Mouse (Mus musculus): ENCODE measurements around the gene B4gat1. TPM values are rescaled to one million over a fixed set of nuclear protein-coding genes. Genes with fewer than 3 reads are reported as not detected.
A peak's percentile ranks its signal among the peaks of the same experiment; 100 is the strongest.
"Not testable (repeated sequence)": the region's sequence is repeated elsewhere in the genome, so short reads cannot be mapped to it uniquely, and the experiment has no call there.

Gene B4gat1
- total RNA-seq (2015), result 0.99 TPM in 1 of 2 replicates, not detected in the other
- total RNA-seq (2017), result 0.75 TPM in 1 of 2 replicates, not detected in the other

DNA sequence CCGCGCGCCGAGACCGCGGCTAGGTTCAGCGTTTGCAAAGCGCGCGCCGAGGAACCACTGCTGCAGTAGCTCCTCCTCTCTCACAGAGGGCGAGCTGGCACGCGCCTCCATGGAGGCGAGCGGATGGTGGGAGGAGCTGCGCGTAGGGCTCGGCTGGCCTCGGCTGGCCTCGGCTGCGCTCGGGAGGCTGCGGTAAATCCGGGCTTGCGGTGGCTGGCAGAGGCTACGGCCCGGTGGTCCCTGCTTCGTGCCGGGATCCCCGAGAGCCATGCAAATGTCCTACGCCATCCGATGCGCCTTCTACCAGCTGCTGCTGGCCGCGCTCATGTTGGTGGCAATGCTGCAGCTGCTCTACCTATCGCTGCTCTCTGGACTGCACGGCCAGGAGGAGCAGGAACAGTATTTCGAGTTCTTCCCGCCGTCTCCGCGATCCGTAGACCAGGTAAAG, at the start of gene B4gat1, which contains the start of gene AC124502.3:
Gene B4gat1 (plus strand): TSS at position 118 of the 448 bp plus-strand sequence.
Gene AC124502.3 (plus strand): TSS at position 183 of the 448 bp plus-strand sequence.
- peak; percentile 88 for ATAC-seq (replicated peaks; ENCODE audit: poor library complexity)

DNA sequence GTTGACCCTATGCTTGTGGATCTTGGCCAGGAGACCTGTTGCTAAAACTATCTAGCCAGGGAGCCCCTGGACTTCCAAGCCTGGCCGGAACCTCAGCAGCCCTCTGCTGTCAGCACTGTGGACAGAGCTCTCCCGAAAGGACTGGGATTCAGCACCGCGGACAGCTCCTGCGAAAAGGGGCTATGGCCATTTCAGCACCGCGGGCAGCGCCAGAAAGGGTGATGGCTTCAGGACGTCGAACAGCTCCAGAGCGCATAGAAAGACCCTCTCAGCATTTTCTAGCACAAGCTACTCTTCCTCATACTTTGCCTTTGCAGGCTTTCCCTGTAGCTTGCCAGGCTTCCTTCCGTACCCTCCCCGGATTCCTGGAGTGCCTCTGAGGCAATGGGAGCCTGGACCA, 49.6 kb upstream of the B4gat1 start:
- ATAC-seq (replicated peaks; ENCODE audit: poor library complexity), result peak; percentile 97

DNA sequence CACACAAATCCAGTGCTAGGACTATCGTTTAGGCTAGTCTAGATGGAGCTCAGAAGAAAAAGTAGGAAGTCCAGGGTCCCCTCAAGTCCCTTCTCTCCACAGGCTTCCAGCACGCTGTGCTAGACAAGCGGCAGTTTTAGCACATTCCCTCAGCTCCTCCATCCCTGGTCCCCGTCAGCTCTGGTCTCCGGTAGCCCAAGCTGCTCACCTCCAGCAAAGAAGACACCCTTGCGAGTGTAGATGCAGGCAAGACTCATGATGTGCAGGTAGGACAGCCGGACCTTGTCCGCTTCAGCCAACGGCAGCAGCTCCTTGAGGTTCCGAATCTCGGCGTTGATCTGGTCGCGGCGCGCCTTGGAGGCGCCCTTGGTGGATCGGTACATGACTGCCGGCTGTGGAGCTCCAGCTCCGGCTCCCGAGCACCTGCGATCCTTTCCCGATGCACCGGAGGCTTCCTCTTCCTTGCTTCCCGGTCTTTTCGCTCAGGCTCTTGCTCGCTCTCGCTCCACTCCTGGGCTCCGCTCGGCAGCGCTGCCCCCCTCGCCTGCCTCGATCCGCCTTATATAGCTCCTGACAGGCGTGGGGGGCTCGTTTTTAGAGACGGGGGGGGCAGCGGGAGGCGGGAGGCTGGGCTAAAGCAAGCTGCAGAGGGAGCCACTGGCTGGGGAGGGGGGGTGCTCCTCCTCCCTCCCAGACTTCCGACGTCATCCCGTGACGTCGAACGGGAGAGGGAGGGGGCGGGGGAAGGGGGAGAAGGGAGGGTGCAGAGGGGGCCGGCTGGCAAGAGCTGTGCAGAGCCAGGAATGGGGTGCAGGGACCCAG, 49.0 kb upstream of the B4gat1 start:
- ATAC-seq (replicated peaks; ENCODE audit: poor library complexity), result no peak

DNA sequence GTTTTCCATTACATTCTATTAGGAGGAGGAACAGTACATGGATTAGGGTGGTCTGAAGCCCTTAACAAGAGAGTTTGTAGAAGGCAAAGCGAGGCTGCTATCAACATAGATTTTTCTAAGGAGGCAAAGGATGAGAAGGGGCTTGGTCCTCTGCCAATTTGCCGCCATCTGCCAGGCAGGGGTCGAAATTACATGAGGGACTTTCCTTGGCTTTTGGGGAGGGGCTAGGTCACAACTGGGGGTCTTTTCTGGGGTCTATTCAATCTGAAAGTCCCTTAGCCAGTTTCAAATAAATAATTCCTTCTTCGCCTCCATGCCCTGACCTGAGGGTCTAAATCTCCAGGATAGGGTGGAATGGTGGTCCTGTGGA, 48.4 kb upstream of the B4gat1 start, which contains the start of gene Npas4:
Gene Npas4 (minus strand): TSS at position 61 of the 370 bp plus-strand sequence.
- no peak for ATAC-seq (replicated peaks; ENCODE audit: poor library complexity)

DNA sequence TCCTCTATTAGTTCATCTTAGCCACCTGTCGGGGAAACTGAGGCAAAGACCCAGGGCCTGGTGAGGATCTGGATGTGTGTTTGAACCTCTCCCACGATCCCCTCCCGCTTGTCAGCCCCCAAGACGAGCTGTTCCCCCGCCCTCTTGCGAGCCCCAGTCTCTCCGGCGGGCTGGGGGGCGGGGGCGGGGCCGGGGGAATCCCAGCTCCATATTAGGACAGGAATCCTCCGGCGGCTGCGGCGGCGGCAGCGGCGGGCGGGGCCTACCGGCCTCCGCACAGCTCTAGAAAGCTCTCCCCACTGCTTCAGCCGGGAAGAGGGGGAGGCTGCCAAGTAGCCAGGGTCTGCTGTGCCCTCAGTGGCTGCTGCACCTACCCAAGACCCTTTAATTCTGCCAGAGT, 47.9 kb upstream of the B4gat1 start:
- ATAC-seq (replicated peaks; ENCODE audit: poor library complexity), result no peak

DNA sequence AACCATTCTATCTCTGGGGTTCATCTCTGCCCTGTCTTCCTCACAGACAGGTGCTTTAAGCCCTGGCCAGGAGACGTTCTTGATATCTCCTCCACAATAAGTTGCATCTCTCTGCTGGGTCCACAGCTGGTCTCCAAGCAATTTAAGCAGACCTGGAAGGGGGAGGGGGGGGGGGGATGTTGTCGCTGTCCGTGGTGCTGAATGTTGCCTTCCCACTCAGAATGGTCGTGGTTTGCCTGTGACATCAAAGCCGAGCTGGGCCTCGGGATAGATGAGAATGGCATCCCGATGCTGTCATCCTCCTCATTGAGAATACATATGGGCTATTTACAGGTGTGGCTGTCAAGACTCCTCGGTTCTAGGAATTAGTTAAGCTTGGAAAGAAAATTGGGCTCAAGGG, 46.3 kb upstream of the B4gat1 start:
- no peak for ATAC-seq (replicated peaks; ENCODE audit: poor library complexity)

DNA sequence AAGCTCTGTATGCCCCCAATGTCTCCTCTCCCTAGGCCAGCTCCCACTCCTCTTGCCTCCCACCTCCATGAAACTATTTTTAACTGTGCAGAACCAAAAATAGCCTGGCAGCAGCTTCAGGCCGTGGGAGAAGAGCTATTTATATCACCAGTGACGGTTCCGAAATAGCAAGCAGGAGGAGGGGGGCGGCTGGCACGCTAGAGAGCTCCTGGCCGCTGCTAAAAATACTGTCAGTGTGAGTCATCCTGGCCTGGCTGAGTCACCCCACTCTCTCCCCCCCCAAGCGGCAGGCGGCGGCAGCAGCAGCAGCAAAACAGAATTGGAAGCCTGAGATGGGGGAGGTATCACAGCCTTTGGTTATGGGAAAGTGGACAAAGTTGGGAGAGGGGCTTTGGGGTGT, 45.7 kb upstream of the B4gat1 start:
- peak; percentile 48; the same call in 1 of the 2 replicates for ATAC-seq (replicated peaks; ENCODE audit: poor library complexity)

DNA sequence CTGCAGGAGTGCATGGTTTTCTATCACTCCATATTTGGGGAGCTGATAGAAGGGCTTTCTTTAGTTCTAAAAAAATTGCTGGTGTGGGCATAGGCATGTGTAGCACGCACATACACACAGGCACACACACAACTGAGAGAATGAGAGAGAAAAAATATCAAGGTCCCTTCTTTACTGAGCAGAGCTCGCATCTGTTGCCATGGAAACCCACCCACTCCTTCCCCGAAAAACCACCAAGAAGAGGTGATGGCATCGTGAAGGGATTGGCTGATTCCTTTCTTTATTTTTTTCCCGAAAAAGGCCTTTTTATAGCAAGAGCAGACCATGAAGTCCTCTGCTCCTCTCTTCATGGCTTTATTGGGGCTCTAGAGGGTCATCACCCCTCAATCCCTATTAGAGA, 44.6 kb upstream of the B4gat1 start:
- ATAC-seq (replicated peaks; ENCODE audit: poor library complexity), result no peak

DNA sequence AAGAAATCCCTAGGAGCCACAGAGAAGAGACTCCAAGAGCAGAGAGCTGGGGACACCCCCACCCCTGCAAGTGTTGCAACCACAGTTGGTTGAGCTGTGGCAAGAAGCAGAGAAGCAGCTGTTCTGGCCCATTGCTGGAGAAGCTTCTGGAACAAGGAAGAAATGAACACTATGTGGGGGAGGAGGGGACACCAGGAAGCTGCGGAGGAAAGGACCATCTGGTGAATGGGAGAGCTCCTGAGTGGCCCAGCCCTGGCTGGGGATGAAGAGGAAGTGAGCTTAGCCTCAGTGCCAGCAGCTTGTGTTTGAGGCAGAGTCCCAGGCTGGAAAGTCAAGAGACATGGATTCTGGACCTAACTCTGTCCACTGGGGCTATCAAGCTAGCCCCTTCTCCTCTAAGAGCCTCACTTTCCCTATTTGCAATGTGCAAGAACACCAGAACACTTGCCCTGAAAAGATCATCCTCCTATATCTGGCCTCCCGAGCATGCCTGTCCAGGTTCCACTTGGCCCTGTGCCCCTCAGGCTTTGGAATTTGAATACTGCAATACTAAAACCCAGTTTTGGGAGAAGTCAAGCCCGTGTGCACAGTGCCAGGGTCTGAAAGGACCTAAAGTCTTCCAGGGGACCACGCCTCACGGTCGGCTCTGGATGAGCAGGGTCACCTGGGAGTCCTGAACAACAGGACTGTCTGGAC, 39.0 kb upstream of the B4gat1 start:
- ATAC-seq (replicated peaks; ENCODE audit: poor library complexity), result peak; percentile 50

DNA sequence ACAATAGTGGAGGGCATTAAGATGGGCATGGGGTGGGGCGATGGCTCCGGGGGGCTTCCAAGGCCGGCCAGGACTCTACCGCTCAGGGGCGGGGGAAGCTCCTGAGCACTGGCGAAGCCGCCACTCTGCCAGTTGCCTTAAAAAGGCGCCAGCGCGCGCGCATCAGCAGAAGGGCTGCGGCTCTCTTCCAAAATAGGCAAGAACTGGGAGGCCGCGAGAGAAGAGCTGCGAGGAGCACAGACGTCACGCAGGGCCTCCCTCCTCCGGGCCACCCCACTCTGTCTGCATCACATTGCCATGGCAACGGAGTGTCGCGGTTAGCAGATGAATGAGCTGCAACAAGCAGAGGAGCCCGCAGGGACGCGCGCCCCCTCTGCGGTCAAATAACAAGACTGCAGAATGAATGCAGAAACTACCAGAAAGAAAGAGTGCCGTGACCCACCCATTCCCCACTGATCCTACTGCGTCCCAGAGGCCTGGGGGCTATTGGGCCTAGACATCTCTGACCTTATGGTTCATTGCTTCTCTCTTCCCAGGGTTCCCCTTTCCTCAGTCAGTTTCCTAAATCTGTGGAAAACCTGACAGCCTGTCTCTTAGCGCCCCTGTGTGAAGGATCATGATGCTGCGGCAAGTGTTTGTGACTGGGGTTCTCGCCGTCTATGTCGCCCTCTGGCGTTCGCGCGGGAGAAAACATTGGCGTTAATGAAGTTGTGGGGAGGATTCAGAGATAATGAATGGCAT, 36.8 kb upstream of the B4gat1 start:
- ATAC-seq (replicated peaks; ENCODE audit: poor library complexity), result peak; percentile 91

DNA sequence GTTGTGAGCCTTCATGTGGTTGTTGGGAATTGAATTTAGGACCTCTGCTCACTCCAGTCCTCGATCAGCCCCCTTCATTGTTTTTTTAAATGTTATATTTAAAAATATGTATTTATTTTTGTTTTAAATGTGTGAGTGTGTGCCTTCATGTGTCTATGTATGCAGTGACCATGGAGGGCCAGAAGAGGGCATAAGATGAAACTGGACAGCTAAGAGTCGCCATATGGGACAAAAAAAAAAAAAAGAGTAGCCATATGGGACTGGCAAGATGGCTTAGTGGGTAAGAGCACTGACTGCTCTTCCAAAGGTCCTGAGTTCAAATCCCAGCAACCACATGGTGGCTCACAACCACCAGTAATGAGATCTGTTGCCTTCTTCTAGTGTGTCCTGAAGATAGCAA, 35.0 kb upstream of the B4gat1 start:
- ATAC-seq (replicated peaks; ENCODE audit: poor library complexity), result not testable (repeated sequence)

DNA sequence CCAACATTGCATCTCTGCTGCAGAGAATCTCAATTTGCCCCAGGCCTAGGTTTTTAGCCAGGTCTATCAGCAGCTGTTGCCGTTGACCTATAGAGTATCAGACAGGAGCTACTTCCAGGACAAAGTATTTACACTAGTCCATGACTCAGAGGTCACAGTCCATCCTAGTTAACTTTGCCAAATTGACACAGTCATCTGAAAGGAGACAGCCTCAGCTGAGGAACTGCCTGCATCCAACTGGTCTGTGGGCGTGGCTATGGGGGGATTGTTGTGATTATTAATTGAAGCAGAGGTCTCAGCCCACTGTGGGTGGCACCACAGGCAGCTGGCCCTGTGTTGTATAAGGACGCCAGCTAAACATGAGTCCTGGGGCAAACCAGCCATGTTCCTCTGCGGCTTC, 33.7 kb upstream of the B4gat1 start:
- ATAC-seq (replicated peaks; ENCODE audit: poor library complexity), result no peak

DNA sequence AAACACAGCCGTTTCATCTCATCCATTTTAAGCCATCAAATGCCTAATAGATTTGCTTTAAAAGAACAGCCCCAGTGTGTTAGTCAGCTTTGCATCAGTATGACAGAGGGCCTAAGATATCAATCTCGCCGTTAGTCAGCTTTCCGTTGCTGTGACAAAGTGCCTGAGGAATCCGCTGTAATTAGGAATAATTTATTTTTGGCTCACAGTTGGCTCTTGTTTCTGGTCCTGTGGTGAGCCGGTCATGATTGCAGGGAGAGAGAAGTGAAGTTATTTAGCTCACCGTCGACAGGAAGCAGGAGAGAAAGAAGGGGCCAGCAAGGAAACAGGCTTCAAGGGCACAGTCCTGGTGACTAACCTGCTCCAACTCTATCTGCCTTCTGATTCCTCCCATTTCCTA, 25.5 kb upstream of the B4gat1 start:
- no peak for ATAC-seq (replicated peaks; ENCODE audit: poor library complexity)

DNA sequence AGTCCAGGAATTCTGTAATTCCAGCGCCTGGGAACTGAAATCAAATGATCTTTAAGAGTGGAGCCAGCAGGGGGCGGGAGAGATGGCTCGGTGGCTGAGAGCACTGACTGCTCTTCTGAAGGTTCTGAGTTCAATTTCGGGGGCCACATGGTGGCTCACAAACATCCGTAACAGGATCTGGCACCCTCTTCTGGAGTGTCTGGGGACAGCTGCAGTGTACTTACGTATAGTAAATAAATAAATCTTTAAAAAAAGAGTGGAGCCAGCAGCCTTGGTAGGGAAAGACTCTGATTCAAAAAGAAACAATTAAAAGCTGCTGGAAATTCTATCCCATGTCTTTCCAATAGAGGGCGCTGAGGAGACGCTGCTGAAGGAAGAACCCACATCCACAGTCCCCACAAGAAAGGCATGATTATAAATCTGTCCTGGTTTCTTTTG, 23.6 kb upstream of the B4gat1 start:
- peak; percentile 52 for ATAC-seq (replicated peaks; ENCODE audit: poor library complexity)

DNA sequence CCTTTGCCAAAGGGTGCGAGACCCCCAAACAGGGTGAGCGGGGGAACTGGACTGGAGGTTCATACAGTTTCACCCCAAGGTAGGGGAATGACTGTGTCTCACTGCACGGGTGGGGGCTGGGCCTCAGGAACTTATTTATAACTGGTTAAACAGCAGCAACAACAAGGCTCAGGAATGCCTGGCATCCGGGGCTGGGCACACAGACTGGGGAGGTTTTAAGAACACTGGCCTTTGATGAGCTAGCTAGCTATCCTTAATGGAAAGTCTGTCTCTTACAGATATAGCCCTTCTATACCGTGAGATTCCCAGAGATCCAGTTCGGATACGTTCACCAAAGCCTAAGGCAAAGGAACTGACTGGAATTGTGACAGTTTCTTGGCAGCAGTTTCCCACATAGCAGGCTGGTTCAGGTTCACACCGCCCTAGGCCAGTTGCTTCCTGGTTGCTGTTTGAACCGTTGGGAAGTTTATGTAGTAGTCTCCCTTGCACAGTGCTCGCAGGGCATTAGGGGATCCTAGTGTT, 22.3 kb upstream of the B4gat1 start:
- 0 out of 2 replicates have a peak, but pooled peaks have one; percentile 6 for ATAC-seq (replicated peaks; ENCODE audit: poor library complexity)

DNA sequence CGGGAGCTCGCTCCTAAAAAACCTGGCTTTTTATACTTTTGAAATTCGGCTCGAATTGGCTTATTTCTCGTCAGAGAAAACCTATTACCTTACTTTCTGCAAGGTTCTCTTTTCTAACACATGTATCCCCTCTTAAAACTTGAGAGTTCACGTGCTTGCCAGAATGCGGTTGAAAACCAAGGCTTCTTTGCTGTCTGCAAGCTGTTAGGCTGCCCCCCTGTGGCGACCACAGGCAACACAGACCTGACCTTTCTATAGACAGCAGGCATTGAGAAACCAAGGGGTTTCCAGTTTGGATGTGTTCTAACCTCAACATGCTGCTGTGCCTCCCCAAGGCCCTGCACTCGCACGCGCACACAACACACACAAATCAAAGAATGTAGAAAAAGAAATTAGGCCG, 21.8 kb upstream of the B4gat1 start:
- ATAC-seq (replicated peaks; ENCODE audit: poor library complexity), result peak; percentile 88

DNA sequence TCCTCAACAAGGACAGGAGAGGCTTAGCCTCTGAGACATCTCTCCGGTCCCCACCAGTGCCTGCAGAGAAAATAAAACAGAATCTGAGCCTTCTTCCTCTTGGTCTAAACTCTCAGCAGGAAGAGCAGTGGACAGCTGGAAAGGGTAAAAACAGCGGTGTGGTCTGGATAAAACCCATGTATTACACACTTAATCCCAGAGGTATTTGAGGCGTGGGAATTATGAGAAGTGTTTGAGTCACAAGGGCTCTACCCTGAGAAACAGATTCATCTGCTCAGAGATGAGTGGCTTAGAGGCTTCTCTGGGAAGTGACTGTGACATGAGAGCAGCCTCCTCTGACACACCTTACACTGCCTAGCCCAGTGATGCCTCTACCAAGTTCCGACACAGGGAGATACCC, 21.0 kb upstream of the B4gat1 start:
- ATAC-seq (replicated peaks; ENCODE audit: poor library complexity), result no peak

DNA sequence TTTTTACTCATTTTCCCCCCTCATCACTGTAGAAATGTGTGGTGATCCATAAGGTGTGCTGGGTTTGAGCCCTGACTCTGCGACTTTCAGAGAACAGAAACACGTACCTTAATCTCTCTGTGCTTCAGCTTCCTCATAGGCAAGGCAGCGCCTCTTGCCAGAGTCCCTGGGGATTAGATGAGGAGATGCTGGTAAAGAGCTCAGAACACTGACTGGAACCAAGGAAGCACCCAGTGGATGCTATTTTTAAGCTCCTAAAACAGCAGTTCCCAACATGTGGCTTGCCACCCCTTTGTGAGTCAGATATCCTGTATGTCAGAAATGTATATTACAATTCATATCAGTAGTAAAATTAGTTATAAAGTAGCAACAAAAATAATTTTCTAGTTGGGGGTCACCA, 20.4 kb upstream of the B4gat1 start:
- no peak for ATAC-seq (replicated peaks; ENCODE audit: poor library complexity)

DNA sequence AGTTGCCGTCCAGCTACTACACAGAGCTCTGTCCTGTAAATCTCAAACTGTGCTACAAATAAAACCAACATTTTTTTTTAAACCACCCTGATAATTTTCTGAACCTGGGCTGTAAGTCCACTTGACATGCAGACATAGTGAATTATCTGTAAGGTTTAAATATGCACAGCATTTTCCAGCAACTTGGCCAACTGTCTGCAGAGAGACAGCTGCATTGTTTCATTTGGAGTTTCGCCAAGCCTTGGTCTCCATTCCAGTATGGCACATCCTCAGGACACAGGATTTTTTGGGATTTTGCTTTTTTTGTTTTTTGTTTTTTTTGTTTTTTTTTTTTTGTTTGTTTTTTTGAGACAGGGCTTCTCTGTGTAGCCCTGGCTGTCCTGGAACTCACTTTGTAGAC, 17.2 kb upstream of the B4gat1 start:
- no peak for ATAC-seq (replicated peaks; ENCODE audit: poor library complexity)

DNA sequence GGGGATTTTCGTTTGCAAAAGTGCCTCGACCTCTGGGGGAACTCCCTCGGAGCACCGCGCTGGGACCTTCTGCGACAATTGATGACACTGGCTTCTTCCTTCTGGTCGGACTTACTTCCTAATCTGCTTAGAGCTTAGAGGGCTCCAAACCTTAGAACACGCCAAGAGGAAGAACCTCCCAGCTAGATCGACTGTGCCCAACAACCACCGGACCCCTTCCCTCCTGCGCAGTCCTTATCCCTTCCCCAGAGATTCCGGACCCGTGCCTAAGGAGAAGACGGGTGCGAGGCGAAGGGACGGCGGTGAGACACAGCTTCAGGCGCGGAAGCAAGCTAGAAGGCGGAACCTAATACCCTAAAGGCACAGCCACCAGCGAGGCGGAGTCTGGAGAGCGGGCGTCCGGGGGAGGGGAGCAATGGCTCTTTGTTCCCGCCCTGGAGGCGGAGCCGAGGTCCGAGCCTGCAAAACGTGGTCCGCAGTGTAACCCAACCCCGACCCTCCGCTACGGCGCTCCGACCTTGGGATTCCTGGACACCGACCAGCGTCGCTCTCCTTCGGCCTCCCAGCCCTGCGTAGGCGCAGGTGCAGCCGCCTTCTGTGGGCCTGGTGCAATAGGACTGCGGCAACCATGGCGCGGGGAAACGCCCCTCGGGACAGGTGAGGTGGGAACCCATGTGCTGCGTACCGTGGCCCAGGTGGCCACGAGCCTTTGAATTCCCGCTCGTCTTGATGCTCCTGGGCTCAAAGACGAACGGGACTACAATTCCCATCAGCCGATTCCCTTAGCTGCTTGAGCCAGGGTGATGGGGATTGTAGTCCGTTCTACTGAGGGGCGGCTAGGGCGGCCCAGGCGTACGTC, 14.8 kb upstream of the B4gat1 start, which contains the start of gene Slc29a2:
Gene Slc29a2 (plus strand): TSS at position 240 of the 859 bp plus-strand sequence.
- ATAC-seq (replicated peaks; ENCODE audit: poor library complexity), result peak; percentile 96
